Mouse (Mus musculus) liver, adult (tissue): ENCODE data around the gene Slf2.

Source experiments
- GATA4 ChIP-seq: IDR thresholded peaks from 2 replicates; pipeline ENCODE4 v1.6.1; 2014; ENCODE audit warnings: mild to moderate bottlenecking, low read length; ENCODE audit not compliant: insufficient replicate concordance

The Slf2 gene

GRCm38 (mm10) chr19:45010646-45011045 is 79.7 kb downstream of the Slf2 start:
- no peak for TF ChIP-seq GATA4

GRCm38 (mm10) chr19:45012219-45012618 is 81.3 kb downstream of the Slf2 start:
- TF ChIP-seq GATA4, result no peak

- TF ChIP-seq GATA4, result no peak
These were observed 81.7 kb downstream of the Slf2 start for GRCm38 (mm10) chr19:45012636-45013035.

- TF ChIP-seq GATA4, result no peak
These were observed 82.8 kb downstream of the Slf2 start for GRCm38 (mm10) chr19:45013581-45014225.

GRCm38 (mm10) chr19:45014335-45014971 is 83.5 kb downstream of the Slf2 start, which contains the start of gene Lzts2:
Gene Lzts2, plus strand, starts transcription at chr19:45014414.
- no peak for TF ChIP-seq GATA4

GRCm38 (mm10) chr19:45014981-45015402 is 84.0 kb downstream of the Slf2 start:
- no peak for TF ChIP-seq GATA4

GRCm38 (mm10) chr19:45015518-45016281 is 84.7 kb downstream of the Slf2 start:
- no peak for TF ChIP-seq GATA4

- TF ChIP-seq GATA4, result no peak
These were observed 85.6 kb downstream of the Slf2 start for GRCm38 (mm10) chr19:45016341-45017215.

GRCm38 (mm10) chr19:45017216-45017771 is 86.3 kb downstream of the Slf2 start:
- TF ChIP-seq GATA4, result no peak

- no peak for TF ChIP-seq GATA4
These were observed 87.0 kb downstream of the Slf2 start for GRCm38 (mm10) chr19:45017909-45018308.

GRCm38 (mm10) chr19:45018351-45018831 is 87.4 kb downstream of the Slf2 start:
- no peak for TF ChIP-seq GATA4

- no peak for TF ChIP-seq GATA4
These were observed 89.4 kb downstream of the Slf2 start for GRCm38 (mm10) chr19:45020348-45020747.

- no peak for TF ChIP-seq GATA4
These were observed 90.4 kb downstream of the Slf2 start for GRCm38 (mm10) chr19:45021362-45021761.

- TF ChIP-seq GATA4, result no peak
These were observed 93.0 kb downstream of the Slf2 start for GRCm38 (mm10) chr19:45023993-45024392.
